Mouse (Mus musculus) olfactory bulb, adult 2 months (tissue): ENCODE measurements around the gene Gm11634. TPM values are rescaled to one million over a fixed set of nuclear protein-coding genes. Genes with fewer than 3 reads are reported as not detected.
"Not testable (repeated sequence)": the region's sequence is repeated elsewhere in the genome, so short reads cannot be mapped to it uniquely, and the experiment has no call there.

ENCODE experiments used
- H3K27ac ChIP-seq: fragments of 200-500 bp; 2 replicates; pipeline ENCODE4 v1.5.1; 2012; ENCODE audit warnings: low read depth, low read length; ENCODE audit not compliant: insufficient read depth
- H3K4me1 ChIP-seq: fragments of 200-500 bp; 2 replicates; pipeline ENCODE4 v1.6.1; 2012; ENCODE audit warnings: low read length; ENCODE audit not compliant: control insufficient read depth, insufficient read depth
- H3K4me3 ChIP-seq: fragments of 200-500 bp; 2 replicates; pipeline ENCODE4 v1.5.1; 2012; ENCODE audit warnings: mild to moderate bottlenecking, low read depth, low read length, moderate library complexity; ENCODE audit not compliant: insufficient read depth
- CTCF ChIP-seq: fragments of 200-500 bp; IDR thresholded peaks from 2 replicates; pipeline ENCODE4 v1.5.1; 2012; ENCODE audit warnings: low read depth, mild to moderate bottlenecking, low read length, moderate library complexity; ENCODE audit not compliant: insufficient read depth
- POLR2A ChIP-seq: fragments of 200-500 bp; IDR thresholded peaks from 2 replicates; pipeline ENCODE4 v1.6.1; 2012; ENCODE audit warnings: mild to moderate bottlenecking, low read depth, low read length, moderate library complexity; ENCODE audit not compliant: insufficient read depth
- WGBS: fragments of 180-500 bp; shearing (Covaris S2); methylation state at CpG from one replicate; pipeline ENCODE4 v1.1.7; 2018; 5-methylcytosine and 5-hydroxymethylcytosine counted together
- polyA plus RNA-seq: library from polyadenylated mRNA; stranded (reverse); fragments of >200 nt; gene quantifications from 2 replicates; pipeline ENCODE4 v1.2.4, GENCODE M21; 2012; ENCODE audit warnings: low replicate concordance; ENCODE audit not compliant: missing spikeins, insufficient read depth, insufficient read length

Gm11634 gene
- polyA plus RNA-seq, 1 experiment: not detected

DNA sequence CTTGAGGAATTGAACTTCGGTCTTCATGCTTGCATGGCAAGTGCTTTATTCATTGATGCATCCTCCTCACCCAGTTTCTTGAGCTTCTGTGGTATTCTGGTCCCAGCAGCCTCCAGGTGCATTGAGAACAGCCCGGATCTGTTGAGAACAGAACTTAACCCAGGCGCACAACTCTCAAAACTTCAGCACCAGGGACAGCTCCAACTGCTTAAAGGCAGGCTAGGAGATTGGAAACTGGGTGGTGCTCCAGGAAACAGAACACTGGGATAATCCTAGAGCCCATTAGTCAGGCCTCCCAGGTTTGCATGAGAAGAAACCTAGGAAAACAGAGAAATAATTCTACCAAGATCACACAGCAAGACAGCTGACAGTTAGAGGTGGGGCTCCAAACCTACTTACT lies 3.4 kb upstream of the Gm11634 start:
- H3K27ac ChIP-seq: no peak overlapping the region
- H3K4me3 ChIP-seq: no peak overlapping the region
- 32% methylated on average over 3 of the region's 3 CpGs for WGBS
- no peaks in the 10 kb centered on the region; the same call in 1 of the 2 replicates for H3K4me1 ChIP-seq
- TF ChIP-seq POLR2A (no peak), CTCF (no peak)

DNA sequence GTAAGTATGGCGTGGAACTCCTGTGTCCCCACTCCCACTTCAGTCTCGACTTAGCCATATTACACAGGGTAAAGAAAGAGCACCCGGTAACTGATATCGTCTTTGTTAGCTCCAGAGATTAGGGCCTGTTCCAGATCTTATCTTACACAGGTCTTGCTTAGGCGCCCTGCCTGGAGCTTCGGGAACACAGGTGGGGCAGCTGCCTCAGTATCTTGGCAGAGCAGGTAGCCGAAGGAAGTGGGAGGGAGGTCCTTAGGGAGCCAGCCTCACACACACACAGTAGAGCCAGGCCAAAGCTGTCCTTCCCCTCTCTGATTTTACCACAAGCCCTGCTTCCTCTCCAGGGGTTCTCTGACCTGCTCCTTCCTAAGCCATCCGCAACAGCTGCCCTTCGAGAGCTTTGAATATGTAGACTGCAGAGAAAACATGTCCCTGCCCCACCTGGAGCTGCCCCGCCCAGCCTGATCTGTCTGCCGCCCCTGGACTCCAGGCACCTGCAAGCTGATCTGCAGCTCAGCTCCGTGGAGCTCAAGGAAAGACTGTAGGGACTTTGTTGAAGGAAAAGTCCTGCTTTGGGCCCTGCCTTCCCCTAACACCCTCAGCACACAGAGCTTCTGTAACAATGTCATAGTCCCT lies 8.9 kb downstream of the Gm11634 start:
- no peak overlapping the region for H3K27ac ChIP-seq
- 88% methylated on average over 12 of the region's 12 CpGs for WGBS
- H3K4me3 ChIP-seq: no peak overlapping the region
- TF ChIP-seq CTCF: no peak
- TF ChIP-seq POLR2A: no peak
- H3K4me1 ChIP-seq: peaks cover 4% of the 10 kb centered on the region

DNA sequence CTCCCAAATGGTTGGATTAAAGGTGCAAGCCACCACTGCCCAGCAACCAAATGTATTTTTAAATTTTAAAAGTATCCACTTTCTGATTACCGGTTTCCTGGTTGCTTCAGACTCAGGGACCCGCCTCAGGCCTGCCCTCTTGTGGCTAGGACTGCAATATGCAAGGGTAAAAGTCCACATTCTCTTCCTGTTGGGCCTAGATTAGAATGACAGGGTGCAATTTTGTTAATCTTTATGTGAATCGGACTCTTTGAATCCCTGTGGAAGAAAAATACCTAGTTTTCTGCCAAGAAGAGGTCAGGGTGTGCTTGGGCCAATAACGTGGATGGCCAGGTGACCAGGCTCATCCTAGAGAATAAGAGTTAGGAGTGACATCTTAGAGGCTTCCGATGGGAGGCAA lies 9.6 kb downstream of the Gm11634 start:
- Histone ChIP-seq H3K4me3 (no peak overlapping the region), H3K4me1 (peaks cover 4% of the 10 kb centered on the region), H3K27ac (no peak overlapping the region)
- TF ChIP-seq POLR2A (no peak), CTCF (no peak)
- WGBS: 27% methylated on average over 5 of the region's 5 CpGs

DNA sequence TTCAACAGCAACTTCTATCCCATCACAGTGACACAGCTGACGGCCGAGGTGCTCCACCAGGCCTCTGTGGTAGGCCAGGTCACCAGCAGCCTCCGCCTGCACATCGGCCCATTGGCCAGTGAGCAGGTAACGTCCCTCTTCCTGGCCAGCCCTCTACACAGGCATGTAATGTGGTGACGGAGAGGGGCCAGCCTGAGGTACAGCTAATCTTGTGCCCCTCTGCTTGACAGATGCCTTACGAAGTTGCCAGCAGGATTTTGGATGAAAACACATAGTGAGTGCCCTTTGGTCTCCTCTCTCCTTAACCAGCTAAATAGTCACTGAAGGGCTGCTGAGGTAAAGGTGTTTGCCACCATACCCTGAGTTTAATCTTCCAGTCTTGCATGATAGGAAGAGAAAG lies 10.2 kb downstream of the Gm11634 start:
- TF ChIP-seq POLR2A: no peak
- TF ChIP-seq CTCF: no peak

DNA sequence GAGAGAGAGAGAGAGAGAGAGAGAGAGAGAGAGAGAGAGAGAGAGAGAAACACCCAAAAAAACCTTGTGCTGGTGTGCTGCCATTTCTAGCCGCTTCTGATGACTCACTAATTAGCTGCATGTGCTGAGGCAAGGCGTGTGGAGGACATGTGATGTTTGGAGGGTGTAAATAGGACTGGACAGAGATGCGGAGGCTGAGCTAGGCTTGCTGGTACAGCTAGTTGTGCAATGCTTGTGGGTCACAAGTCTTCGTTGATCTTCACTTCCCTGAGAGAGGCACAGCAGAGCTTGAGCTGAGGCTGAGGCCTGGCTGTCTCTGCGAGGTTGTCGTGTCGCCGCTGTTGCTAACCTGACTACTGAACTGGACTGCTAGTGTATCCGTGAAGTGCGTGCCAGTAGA lies 11.4 kb downstream of the Gm11634 start:
- Histone ChIP-seq H3K4me3 (no peak overlapping the region), H3K4me1 (peaks cover 4% of the 10 kb centered on the region), H3K27ac (peak overlapping the region; percentile 41; the same call in 1 of the 2 replicates)
- 67% methylated on average over 10 of the region's 10 CpGs for WGBS
- TF ChIP-seq POLR2A: no peak
- no peak for TF ChIP-seq CTCF

More for the DNA sequence above, 10.2 kb downstream of the Gm11634 start:
- 96% methylated on average over 7 of the region's 7 CpGs for WGBS
- H3K4me3 ChIP-seq: no peak overlapping the region
- H3K27ac ChIP-seq: no peak overlapping the region
- peaks cover 4% of the 10 kb centered on the region for H3K4me1 ChIP-seq

DNA sequence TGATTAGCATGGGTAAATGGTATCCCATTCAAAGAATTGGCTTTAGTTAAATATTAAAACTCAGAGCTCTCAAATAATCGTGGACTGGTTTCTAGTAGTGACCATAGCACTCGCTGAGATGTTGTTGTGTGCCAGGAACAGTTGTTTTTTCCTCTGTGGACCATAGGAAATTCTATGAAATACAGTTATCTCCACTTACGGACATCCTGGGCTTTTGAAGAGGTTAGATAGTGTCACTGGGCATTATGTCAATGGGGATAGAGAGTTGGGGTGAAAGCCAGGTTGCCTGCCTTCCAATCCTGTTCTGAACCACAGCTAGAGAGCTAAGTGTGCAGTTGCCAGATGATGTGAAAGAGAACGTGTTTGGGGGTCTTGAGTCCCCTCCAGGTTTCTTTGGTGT lies 13.3 kb downstream of the Gm11634 start:
- Histone ChIP-seq H3K4me3 (no peak overlapping the region), H3K4me1 (peaks cover 4% of the 10 kb centered on the region), H3K27ac (no peak overlapping the region)
- WGBS: 86% methylated on average over 4 of the region's 4 CpGs
- TF ChIP-seq CTCF (no peak), POLR2A (no peak)

DNA sequence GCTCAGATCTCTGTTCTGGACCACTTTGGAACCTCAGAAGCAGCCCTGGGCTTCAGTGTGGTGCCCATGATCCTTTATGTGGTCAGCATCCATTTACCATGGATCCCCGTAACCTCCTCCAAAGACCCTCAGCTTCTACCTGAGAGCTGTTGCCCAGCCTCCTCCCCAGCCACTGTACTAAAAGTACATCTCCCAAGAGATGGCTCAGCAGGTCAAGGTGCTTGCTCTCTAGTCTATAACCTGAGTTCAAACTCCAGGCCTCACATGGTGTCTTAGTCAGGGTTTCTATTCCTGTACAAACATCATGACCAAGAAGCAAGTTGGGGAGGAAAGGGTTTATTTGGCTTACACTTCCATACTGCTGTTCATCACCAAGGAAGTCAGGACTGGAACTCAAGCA lies 14.0 kb downstream of the Gm11634 start:
- not testable (repeated sequence) for H3K27ac ChIP-seq

DNA sequence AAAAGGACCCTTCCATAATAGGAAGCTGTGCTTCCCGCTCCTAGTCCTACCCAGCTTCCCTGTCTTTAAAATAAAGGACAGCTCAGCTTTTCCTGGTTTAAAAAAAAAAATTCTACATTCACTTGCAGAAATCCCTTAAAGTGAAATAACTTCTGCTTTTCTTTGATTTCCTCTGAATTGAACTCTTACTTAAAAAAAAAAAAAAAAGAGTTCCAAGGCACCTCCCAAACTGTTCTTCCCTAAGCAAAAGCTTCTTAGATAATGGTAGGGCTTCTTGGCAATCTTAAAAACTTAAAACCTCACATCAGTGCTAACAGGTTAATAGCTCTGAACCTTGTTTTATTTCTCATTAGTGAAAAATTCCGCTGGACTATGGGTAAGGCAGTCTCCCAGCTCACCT lies 15.9 kb downstream of the Gm11634 start:
- Histone ChIP-seq H3K4me1 (peaks cover 4% of the 10 kb centered on the region), H3K27ac (no peak overlapping the region), H3K4me3 (no peak overlapping the region)
- WGBS: 79% methylated on average over 2 of the region's 2 CpGs
- no peak for TF ChIP-seq CTCF
- TF ChIP-seq POLR2A: no peak

More for the DNA sequence above, 14.0 kb downstream of the Gm11634 start:
- H3K4me3 ChIP-seq, H3K4me1 ChIP-seq: not testable (repeated sequence)
- 100% methylated on average over 1 of the region's 1 CpGs for WGBS

DNA sequence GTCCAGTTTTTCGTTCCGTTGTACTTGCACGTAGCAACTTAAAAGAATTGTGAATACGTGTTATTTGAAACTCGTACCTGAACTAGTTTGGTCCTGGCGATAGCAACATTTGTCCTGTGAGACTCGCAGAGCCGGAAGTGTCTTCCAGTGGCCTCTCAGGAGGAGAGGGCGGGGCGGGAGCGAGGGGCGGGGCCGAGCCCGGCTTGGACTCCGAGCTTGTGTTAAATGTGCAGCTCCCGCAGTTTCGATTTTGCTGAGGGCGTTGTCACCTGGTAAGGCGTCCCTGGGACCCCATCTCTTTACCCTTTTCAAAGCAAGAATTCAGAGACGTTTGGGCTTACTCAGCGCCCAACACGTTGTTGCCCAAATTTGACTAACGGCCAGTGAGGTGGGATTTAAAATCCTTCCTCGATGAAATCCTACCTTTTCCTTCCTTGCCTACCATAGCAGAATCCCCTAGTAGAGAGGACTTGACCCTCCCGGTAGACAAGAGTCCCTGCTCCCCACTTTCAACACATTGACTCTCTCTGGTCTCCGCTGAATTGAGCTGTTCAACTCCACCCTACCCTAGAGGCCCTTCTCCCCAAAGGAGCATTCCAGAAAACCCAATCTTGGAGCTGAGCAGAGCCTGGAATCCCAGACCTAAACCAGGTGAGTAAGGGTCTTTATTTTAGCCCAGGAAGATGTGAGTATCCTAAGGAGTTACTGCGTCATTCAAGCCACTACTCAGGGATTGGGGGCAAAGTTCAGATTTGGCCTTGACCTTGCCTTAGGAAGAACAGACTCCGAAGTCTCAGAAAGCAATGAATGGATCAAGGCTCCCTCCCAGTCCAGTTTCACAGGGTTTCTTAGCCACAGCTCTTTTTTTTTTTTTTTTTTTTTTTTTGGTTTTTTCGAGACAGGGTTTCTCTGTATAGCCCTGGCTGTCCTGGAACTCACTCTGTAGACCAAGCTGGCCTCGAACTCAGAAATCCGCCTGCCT lies 16.7 kb downstream of the Gm11634 start, which contains the start of gene Tmem106a:
Gene Tmem106a, plus strand, starts transcription at position 189 of the 982 bp plus-strand sequence.
- Histone ChIP-seq H3K27ac (no peak within 1 kb of the TSS), H3K4me3 (peak within 1 kb of the TSS; percentile 11; the same call in 1 of the 2 replicates), H3K4me1 (no peaks in the 10 kb centered on the region)
- no peak for TF ChIP-seq CTCF
- TF ChIP-seq POLR2A: no peak
- WGBS: 30% methylated on average over 31 of the region's 31 CpGs
